Mouse (Mus musculus) erythroblast, embryonic 14.5 days (primary cell): ENCODE measurements around the gene Rpl18.

ENCODE experiments used
- GATA1 ChIP-seq: IDR thresholded peaks from 2 replicates; pipeline ENCODE4 v1.6.1; 2012; ENCODE audit warnings: low read length, inconsistent platforms, mixed read lengths
- TAL1 ChIP-seq: IDR thresholded peaks from 3 replicates; pipeline ENCODE4 v1.6.1; 2012; ENCODE audit warnings: low read length, inconsistent platforms, mixed read lengths

GRCm38 (mm10) chr7:45683396-45684050 is 31.7 kb upstream of the Rpl18 start, which contains the start of gene Ntn5:
- TF ChIP-seq GATA1 = no peak
- TF ChIP-seq TAL1 = no peak
